Mouse (Mus musculus) testis, adult 2 months (tissue): ENCODE data around the gene Cyp2f2.

Experiments used
- CTCF ChIP-seq: fragments of 200-500 bp; IDR thresholded peaks from 2 replicates; pipeline ENCODE4 v1.5.1; 2012; ENCODE audit warnings: low read depth, mild to moderate bottlenecking, inconsistent platforms, low read length, moderate library complexity; ENCODE audit not compliant: control insufficient read depth, insufficient read depth, insufficient replicate concordance
- POLR2A ChIP-seq: fragments of 200-500 bp; IDR thresholded peaks from 2 replicates; pipeline ENCODE4 v1.6.1; 2012; ENCODE audit warnings: low read depth, mild to moderate bottlenecking, inconsistent platforms, low read length, moderate library complexity; ENCODE audit not compliant: control insufficient read depth

DNA sequence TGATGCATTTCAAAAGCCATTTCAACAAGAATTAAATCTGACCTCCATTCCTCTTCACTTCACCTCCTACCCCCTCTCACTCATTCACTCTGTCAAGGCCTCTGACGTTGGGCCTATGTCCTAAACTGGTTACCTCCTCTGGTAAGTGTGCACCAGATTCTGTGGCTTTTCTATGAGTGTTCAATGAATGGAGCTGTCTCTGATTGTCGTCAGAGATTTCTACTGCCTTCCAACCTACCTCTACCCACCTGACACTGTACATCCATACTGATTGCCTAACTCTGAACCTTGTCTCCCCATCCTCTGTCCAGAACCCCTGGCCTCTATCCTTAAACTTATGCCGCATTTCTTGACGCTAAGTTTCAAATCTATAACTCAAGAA, 58.2 kb downstream of the Cyp2f2 start:
- TF ChIP-seq CTCF (no peak), POLR2A (no peak)
